In the genomic region with DNA sequence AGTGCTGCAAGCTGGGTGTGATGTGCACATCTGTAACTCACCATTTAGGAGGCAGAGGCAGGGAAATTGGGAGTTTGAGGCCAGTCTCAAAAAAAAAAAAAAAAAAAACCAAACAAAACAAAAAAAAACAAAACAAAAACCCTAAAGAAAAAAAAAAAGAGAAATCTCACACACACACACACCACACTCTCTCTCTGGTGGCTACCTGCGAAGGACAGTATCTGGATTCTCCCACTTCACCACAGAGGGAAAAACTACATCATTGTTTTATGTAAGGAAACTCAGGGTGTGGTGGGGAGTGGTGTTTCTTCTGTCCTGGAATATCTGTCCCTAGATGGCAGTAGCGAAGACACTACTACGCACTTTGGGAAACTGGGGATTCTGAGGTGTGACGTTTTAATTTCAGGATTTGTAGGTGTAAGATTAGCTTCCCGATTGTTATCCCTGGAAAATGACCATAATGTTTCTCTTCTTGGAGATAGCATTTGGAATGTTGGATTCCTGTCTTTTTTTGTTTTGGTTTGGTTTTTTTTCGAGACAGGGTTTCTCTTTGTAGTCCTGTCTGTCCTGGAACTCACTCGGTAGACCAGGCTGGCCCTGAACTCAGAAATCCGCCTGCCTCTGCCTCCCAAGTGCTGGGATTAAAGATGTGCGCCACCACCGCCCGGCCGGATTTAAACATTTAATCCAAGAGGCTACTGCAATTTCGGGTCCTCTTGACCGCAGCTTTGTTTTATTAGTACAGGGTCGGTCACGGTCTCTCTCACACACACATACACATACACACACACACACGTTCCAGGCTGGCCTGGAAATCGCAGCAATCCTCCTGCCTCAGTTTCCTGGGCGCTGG, we compare ENCODE assay signal across 8 mouse cellular contexts. TPM values are rescaled to one million over a fixed set of nuclear protein-coding genes. Genes with fewer than 3 reads are reported as not detected.
A peak's percentile ranks its signal among the peaks of the same experiment; 100 is the strongest.
DNase-seq lines count a peak whose midpoint lies in the region; ATAC-seq and TF ChIP-seq lines count a peak whose summit lies in the region.

No protein-coding gene starts in this region.

- TF ChIP-seq POLR2A in MEL (IDR thresholded peaks at IDR 0.05; ENCODE audit: control insufficient read depth in 1 of 2, insufficient read depth in 1 of 2, low read depth in 1 of 2, low read length in 2 of 2, poor library complexity in 1 of 2): no peak

- peaks cover 0 to 19% of the 10 kb centered on the region in 2 experiments; a peak in 2 of 4 replicates for H3K4me1 ChIP-seq in MEL (ENCODE audit: control insufficient read depth in 1 of 2, insufficient read depth in 2 of 2, low read length in 2 of 2)
- H3K4me1 ChIP-seq in forebrain, embryonic 10.5 days: peaks cover 27% of the 10 kb centered on the region
- H3K4me1 ChIP-seq in hindbrain, postnatal 0 days (ENCODE audit: insufficient read depth, low read length): peaks cover 3% of the 10 kb centered on the region; the same call in 1 of the 2 replicates
- H3K4me1 ChIP-seq in liver, postnatal 0 days (ENCODE audit: insufficient read depth): peaks cover 11% of the 10 kb centered on the region
- H3K4me1 ChIP-seq in neural tube, embryonic 15.5 days: peaks cover 33% of the 10 kb centered on the region

- WGBS in forebrain, embryonic 10.5 days: 26% methylated on average over 19 of the region's 19 CpGs
- 19% methylated on average over 19 of the region's 19 CpGs for WGBS in hindbrain, postnatal 0 days
- WGBS in liver, postnatal 0 days (ENCODE audit: insufficient replicate concordance): 6% methylated on average over 19 of the region's 19 CpGs
- 15% methylated on average over 19 of the region's 19 CpGs for WGBS in neural tube, embryonic 15.5 days

- no peak for TF ChIP-seq RAD21 in MEL (IDR thresholded peaks at IDR 0.05; ENCODE audit: low read depth, low read length)

- no peaks in the 10 kb centered on the region for H3K27me3 ChIP-seq in MEL (ENCODE audit: control insufficient read depth in 1 of 2, insufficient read depth in 2 of 2, low read length in 2 of 2)
- H3K27me3 ChIP-seq in forebrain, embryonic 10.5 days (ENCODE audit: poor library complexity, severe bottlenecking): no peaks in the 10 kb centered on the region
- H3K27me3 ChIP-seq in hindbrain, postnatal 0 days (ENCODE audit: insufficient read depth, low read length): no peaks in the 10 kb centered on the region
- H3K27me3 ChIP-seq in liver, postnatal 0 days (ENCODE audit: insufficient read depth, low read length): no peaks in the 10 kb centered on the region
- H3K27me3 ChIP-seq in neural tube, embryonic 15.5 days (replicated peaks): no peaks in the 10 kb centered on the region

- peaks cover 47% of the 10 kb centered on the region for H3K79me2 ChIP-seq in MEL (ENCODE audit: control insufficient read depth, insufficient read depth, low read length, poor library complexity)

- H3K4me2 ChIP-seq in hindbrain, postnatal 0 days (ENCODE audit: low read depth, low read length): peak overlapping the region; percentile 73
- peak overlapping the region; percentile 70 for H3K4me2 ChIP-seq in liver, postnatal 0 days (ENCODE audit: low read depth, low read length)
- H3K4me2 ChIP-seq in neural tube, embryonic 15.5 days: peak overlapping the region; percentile 86

- ATAC-seq in hindbrain, postnatal 0 days: no peak
- ATAC-seq in liver, postnatal 0 days: no peak
- ATAC-seq in neural tube, embryonic 15.5 days (ENCODE audit: low FRiP score): no peak

- peak; percentile 42 for DNase-seq in gastrocnemius, adult 18-20 months (ENCODE audit: low spot score)
- DNase-seq in gastrocnemius, adult 8-10 months (ENCODE audit: low spot score in 2 of 2): no peak
- peak; percentile 56 for DNase-seq in MEL (ENCODE audit: low read depth, low spot score)
- DNase-seq in forebrain, embryonic 10.5 days (ENCODE audit: extremely low spot score, low spot score): no peak
- peak; percentile 49 for DNase-seq in hindbrain, postnatal 0 days (ENCODE audit: low spot score)
- DNase-seq in liver, postnatal 0 days: no peak
- no peak for DNase-seq in urinary bladder, postnatal 4 days (ENCODE audit: low spot score in 2 of 2)

- peak overlapping the region; percentile 91 for H3K27ac ChIP-seq in MEL (ENCODE audit: control insufficient read depth, low read depth, low read length)
- peak overlapping the region; percentile 91 for H3K27ac ChIP-seq in forebrain, embryonic 10.5 days
- peak overlapping the region; percentile 85 for H3K27ac ChIP-seq in hindbrain, postnatal 0 days
- peak overlapping the region; percentile 93 for H3K27ac ChIP-seq in liver, postnatal 0 days (ENCODE audit: low read depth)
- peak overlapping the region; percentile 86 for H3K27ac ChIP-seq in neural tube, embryonic 15.5 days (replicated peaks)

- peak; percentile 14 to 50 (median 20); a peak in 3 of 6 replicates for TF ChIP-seq CTCF in MEL (IDR thresholded peaks at IDR 0.05 in 2 of 3, conservative IDR thresholded peaks at IDR 0.05 in 1 of 3; ENCODE audit: control insufficient read depth in 1 of 3, insufficient read depth in 1 of 3, low read depth in 2 of 3, low read length in 3 of 3, poor library complexity in 1 of 3, severe bottlenecking in 1 of 3)
- TF ChIP-seq CTCF in hindbrain, postnatal 0 days (IDR thresholded peaks at IDR 0.05; ENCODE audit: low read depth): peak; percentile 45
- peak; percentile 62 for TF ChIP-seq CTCF in liver, postnatal 0 days (IDR thresholded peaks at IDR 0.05; ENCODE audit: low read depth)

- TF ChIP-seq EP300 in MEL (IDR thresholded peaks at IDR 0.05; ENCODE audit: low read depth in 1 of 2, low read length in 2 of 2): no peak
- no peak for TF ChIP-seq EP300 in liver, postnatal 0 days (IDR thresholded peaks at IDR 0.05; ENCODE audit: low read depth)

- H3K9ac ChIP-seq in MEL (ENCODE audit: control insufficient read depth, low read depth, low read length, poor library complexity, severe bottlenecking): peak overlapping the region; percentile 97
- H3K9ac ChIP-seq in hindbrain, postnatal 0 days (replicated peaks; ENCODE audit: low read length): peak overlapping the region; percentile 80
- H3K9ac ChIP-seq in liver, postnatal 0 days (replicated peaks): peak overlapping the region; percentile 86
- peak overlapping the region; percentile 82 for H3K9ac ChIP-seq in neural tube, embryonic 15.5 days (replicated peaks)

- peak overlapping the region; percentile 70 to 96 for H3K4me3 ChIP-seq in MEL (ENCODE audit: control insufficient read depth in 1 of 2, insufficient read depth in 1 of 2, low read depth in 2 of 2, low read length in 2 of 2)
- H3K4me3 ChIP-seq in forebrain, embryonic 10.5 days: peak overlapping the region; percentile 80
- H3K4me3 ChIP-seq in hindbrain, postnatal 0 days (ENCODE audit: low read length): peak overlapping the region; percentile 71
- peak overlapping the region; percentile 75 for H3K4me3 ChIP-seq in liver, postnatal 0 days (ENCODE audit: low read depth, low read length)
- H3K4me3 ChIP-seq in neural tube, embryonic 15.5 days (replicated peaks): peak overlapping the region; percentile 76

- H3K36me3 ChIP-seq in MEL (ENCODE audit: control insufficient read depth in 1 of 2, insufficient read depth in 2 of 2, low read length in 2 of 2): peaks cover 5 to 22% of the 10 kb centered on the region in 2 experiments
- H3K36me3 ChIP-seq in forebrain, embryonic 10.5 days (replicated peaks): peaks cover 53% of the 10 kb centered on the region
- H3K36me3 ChIP-seq in hindbrain, postnatal 0 days (ENCODE audit: insufficient read depth, low read length): peaks cover 33% of the 10 kb centered on the region
- peaks cover 42% of the 10 kb centered on the region for H3K36me3 ChIP-seq in liver, postnatal 0 days (replicated peaks; ENCODE audit: insufficient read depth, low read length)
- peaks cover 36% of the 10 kb centered on the region for H3K36me3 ChIP-seq in neural tube, embryonic 15.5 days

- H3K9me3 ChIP-seq in MEL (replicated peaks; ENCODE audit: insufficient read depth, low read length): no peaks in the 10 kb centered on the region
- no peaks in the 10 kb centered on the region for H3K9me3 ChIP-seq in forebrain, embryonic 10.5 days
- no peaks in the 10 kb centered on the region for H3K9me3 ChIP-seq in hindbrain, postnatal 0 days (ENCODE audit: low read length)
- no peaks in the 10 kb centered on the region for H3K9me3 ChIP-seq in liver, postnatal 0 days (ENCODE audit: low read length)
- H3K9me3 ChIP-seq in neural tube, embryonic 15.5 days (replicated peaks): no peaks in the 10 kb centered on the region

RNA-seq across cellular contexts. Expression of a gene that starts 0.9 kb away (rescaled TPM):
- total RNA-seq in gastrocnemius, adult 18-20 months (2021): 10 to 100 TPM; 30.3 to 37.7 TPM
- 10 to 100 TPM; 26.8 to 34.1 (median 28.8) TPM for total RNA-seq in gastrocnemius, adult 8-10 months (2022)
- 51.1 and 74.7 TPM in 2 replicates for total RNA-seq in MEL (2012; rRNA removed)
- 10 to 100 TPM in 1 of 2 experiments, not detected in 1; 88.1 TPM for polyA plus RNA-seq in MEL (2012; ENCODE audit: insufficient read depth in 1 of 2, insufficient read length in 2 of 2, low read depth in 1 of 2, low replicate concordance in 2 of 2, missing spikeins in 1 of 2)
- polyA plus RNA-seq in forebrain, embryonic 10.5 days (2016; fragmentation: Nextera tagmentation; extraction: Ambion mirVana): 69.5 and 76.7 TPM in 2 replicates
- 14.9 and 21.5 TPM in 2 replicates for total RNA-seq in hindbrain, postnatal 0 days (2014; rRNA removed)
- 52.3 and 57.2 TPM in 2 replicates for polyA plus RNA-seq in hindbrain, postnatal 0 days (2015; fragmentation: Nextera tagmentation; extraction: Ambion mirVana)
- polyA plus RNA-seq in liver, postnatal 0 days (2015; fragmentation: Nextera tagmentation; extraction: Ambion mirVana): 44.0 and 44.8 TPM in 2 replicates
- 60.6 and 64.6 TPM in 2 replicates for polyA plus RNA-seq in neural tube, embryonic 15.5 days (2015; fragmentation: Nextera tagmentation; extraction: Ambion mirVana)

RNA-seq across cellular contexts. Expression of a gene that starts 1.0 kb away (rescaled TPM):
- total RNA-seq in gastrocnemius, adult 18-20 months (2021): 10 to 100 TPM in 1 of 2 experiments, 1 to 10 TPM in 1; 10.0 to 11.1 TPM
- 10 to 100 TPM in 2 of 4 experiments, 1 to 10 TPM in 2; 9.6 to 13.8 (median 11.3) TPM for total RNA-seq in gastrocnemius, adult 8-10 months (2022)
- 33.0 and 38.8 TPM in 2 replicates for total RNA-seq in MEL (2012; rRNA removed)
- 100 to 1,000 TPM in 1 of 2 experiments, 10 to 100 TPM in 1; 33.3 to 133 TPM for polyA plus RNA-seq in MEL (2012; ENCODE audit: insufficient read depth in 1 of 2, insufficient read length in 2 of 2, low read depth in 1 of 2, low replicate concordance in 2 of 2, missing spikeins in 1 of 2)
- 32.2 and 32.5 TPM in 2 replicates for polyA plus RNA-seq in forebrain, embryonic 10.5 days (2016; fragmentation: Nextera tagmentation; extraction: Ambion mirVana)
- total RNA-seq in hindbrain, postnatal 0 days (2014; rRNA removed): 20.5 and 22.7 TPM in 2 replicates
- 17.6 and 18.1 TPM in 2 replicates for polyA plus RNA-seq in hindbrain, postnatal 0 days (2015; fragmentation: Nextera tagmentation; extraction: Ambion mirVana)
- 8.4 and 10.9 TPM in 2 replicates for polyA plus RNA-seq in liver, postnatal 0 days (2015; fragmentation: Nextera tagmentation; extraction: Ambion mirVana)
- polyA plus RNA-seq in neural tube, embryonic 15.5 days (2015; fragmentation: Nextera tagmentation; extraction: Ambion mirVana): 21.0 and 21.9 TPM in 2 replicates

RNA-seq across cellular contexts. Expression of a gene that starts 37.5 kb away (rescaled TPM):
- 10 to 100 TPM; 43.4 to 44.3 TPM for total RNA-seq in gastrocnemius, adult 18-20 months (2021)
- 10 to 100 TPM; 52.7 to 61.0 (median 55.8) TPM for total RNA-seq in gastrocnemius, adult 8-10 months (2022)
- 50.5 and 58.2 TPM in 2 replicates for total RNA-seq in MEL (2012; rRNA removed)
- polyA plus RNA-seq in MEL (2012; ENCODE audit: insufficient read depth in 1 of 2, insufficient read length in 2 of 2, low read depth in 1 of 2, low replicate concordance in 2 of 2, missing spikeins in 1 of 2): 10 to 100 TPM in 1 of 2 experiments, not detected in 1; 55.5 TPM
- polyA plus RNA-seq in forebrain, embryonic 10.5 days (2016; fragmentation: Nextera tagmentation; extraction: Ambion mirVana): 35.8 and 39.2 TPM in 2 replicates
- 37.1 and 51.2 TPM in 2 replicates for total RNA-seq in hindbrain, postnatal 0 days (2014; rRNA removed)
- polyA plus RNA-seq in hindbrain, postnatal 0 days (2015; fragmentation: Nextera tagmentation; extraction: Ambion mirVana): 26.5 and 30.5 TPM in 2 replicates
- 28.1 and 30.7 TPM in 2 replicates for polyA plus RNA-seq in liver, postnatal 0 days (2015; fragmentation: Nextera tagmentation; extraction: Ambion mirVana)
- 24.7 and 27.5 TPM in 2 replicates for polyA plus RNA-seq in neural tube, embryonic 15.5 days (2015; fragmentation: Nextera tagmentation; extraction: Ambion mirVana)

Comparison
In these comparisons a context has a peak if more than half of its experiments do, and no peak if none do; other contexts are left out.
1. DNase-seq: peak in gastrocnemius, adult 18-20 months (single experiment), MEL (single experiment) and hindbrain, postnatal 0 days (single experiment); none in gastrocnemius, adult 8-10 months (0 of 2), forebrain, embryonic 10.5 days (single experiment), liver, postnatal 0 days (single experiment) and urinary bladder, postnatal 4 days (0 of 2).
2. Peak in every context shown above with its lines, with median percentiles within 50 percentile points of each other: H3K27ac ChIP-seq, H3K4me3 ChIP-seq, H3K9ac ChIP-seq, CTCF ChIP-seq and H3K4me2 ChIP-seq.